Mouse (Mus musculus) c-Kit-positive CD71-positive TER-119-positive erythroid progenitor cells, embryonic 14.5 days (primary cell): ENCODE measurements at regions not wholly inside any gene's neighbourhood (a gene's known extent, or its start where the extent isn't known, plus 50 kb on each side); places are given as distances from the start of the nearest gene placed in this dataset.

Source experiments
- DNase-seq: peaks from one replicate; pipeline ENCODE4 v3.0.0-alpha.2; 2013; ENCODE audit warnings: low spot score

GRCm38 (mm10) chr19:6684921-6685320 is 142.1 kb upstream of the Slc22a12 start:
- DNase-seq, result no peak

GRCm38 (mm10) chr19:6679392-6680307 is 136.8 kb upstream of the Slc22a12 start:
- no peak for DNase-seq

- no peak for DNase-seq
Observed at GRCm38 (mm10) chr19:6677511-6677910, 134.7 kb upstream of the Slc22a12 start.

- no peak for DNase-seq
Observed at GRCm38 (mm10) chr19:6675586-6675985, 132.8 kb upstream of the Slc22a12 start.

GRCm38 (mm10) chr19:6671696-6672095 is 128.9 kb upstream of the Slc22a12 start:
- DNase-seq, result no peak

GRCm38 (mm10) chr19:6669881-6670280 is 127.0 kb upstream of the Slc22a12 start:
- no peak for DNase-seq

- no peak for DNase-seq
Observed at GRCm38 (mm10) chr19:6668545-6668944, 125.7 kb upstream of the Slc22a12 start.

- DNase-seq, result no peak
Observed at GRCm38 (mm10) chr19:6666187-6666722, 123.4 kb upstream of the Slc22a12 start.

GRCm38 (mm10) chr19:6665264-6666054 is 122.6 kb upstream of the Slc22a12 start:
- no peak for DNase-seq

- no peak for DNase-seq
Observed at GRCm38 (mm10) chr19:6664311-6664952, 121.6 kb upstream of the Slc22a12 start.

GRCm38 (mm10) chr19:6663391-6663790 is 120.6 kb upstream of the Slc22a12 start:
- peak; percentile 57 for DNase-seq

GRCm38 (mm10) chr19:6662346-6662939 is 119.6 kb upstream of the Slc22a12 start:
- no peak for DNase-seq

- DNase-seq, result no peak
Observed at GRCm38 (mm10) chr19:6661508-6661871, 118.7 kb upstream of the Slc22a12 start.

GRCm38 (mm10) chr19:6660723-6661507 is 118.1 kb upstream of the Slc22a12 start:
- DNase-seq, result no peak

GRCm38 (mm10) chr19:6660157-6660556 is 117.3 kb upstream of the Slc22a12 start:
- DNase-seq, result peak; percentile 49

- DNase-seq, result no peak
Observed at GRCm38 (mm10) chr19:6654550-6654949, 111.7 kb upstream of the Slc22a12 start.

GRCm38 (mm10) chr19:6652775-6653174 is 109.9 kb upstream of the Slc22a12 start:
- DNase-seq, result no peak

- no peak for DNase-seq
Observed at GRCm38 (mm10) chr19:6651192-6651591, 108.4 kb upstream of the Slc22a12 start.

GRCm38 (mm10) chr19:6649885-6650284 is 107.1 kb upstream of the Slc22a12 start:
- no peak for DNase-seq

GRCm38 (mm10) chr19:6647686-6648085 is 104.9 kb upstream of the Slc22a12 start:
- DNase-seq, result no peak

GRCm38 (mm10) chr19:6647216-6647615 is 104.4 kb upstream of the Slc22a12 start:
- DNase-seq, result no peak
